Mouse (Mus musculus): ENCODE results near the gene Wnt2b.

DNA sequence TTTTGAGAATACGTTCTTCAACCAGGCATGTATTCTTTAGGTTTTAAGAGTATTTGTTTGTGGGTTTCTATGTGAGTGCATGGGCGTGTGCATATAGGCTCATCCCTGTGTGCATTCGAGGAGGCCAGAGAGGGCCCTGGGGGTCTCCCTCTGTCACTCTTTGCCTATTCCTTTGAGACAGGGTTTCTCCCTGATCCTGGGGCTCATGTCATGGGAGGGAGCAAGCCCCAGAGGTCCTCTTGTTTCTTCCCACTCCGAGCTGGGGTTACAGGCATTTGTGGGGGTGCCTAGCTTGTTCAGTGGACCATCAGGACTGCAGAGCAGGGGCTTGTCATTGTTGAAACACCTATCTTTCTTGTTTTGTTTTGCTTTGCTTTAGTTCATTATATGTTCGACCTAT lies 26.2 kb upstream of the Wnt2b start:
- TF ChIP-seq CTCF (IDR thresholded peaks at IDR 0.05; ENCODE audit: extremely low read depth, insufficient read length, insufficient replicate concordance, low read depth, low read length) (no peak), POLR2A (IDR thresholded peaks at IDR 0.05; ENCODE audit: low read depth, low read length) (no peak)
